Mouse (Mus musculus) brain, adult 2 months (tissue): ENCODE results near the gene Camk1d.
A peak's percentile ranks its signal among the peaks of the same experiment; 100 is the strongest.
"Not testable (repeated sequence)": the region's sequence is repeated elsewhere in the genome, so short reads cannot be mapped to it uniquely, and the experiment has no call there.

Experiments used
- DNase-seq: peaks from one replicate; pipeline ENCODE4 v3.0.0; 2011; ENCODE audit warnings: low read depth, low spot score

Gene Camk1d

GRCm38 (mm10) chr2:5262279-5262678, 452.0 kb downstream of the Camk1d start:
- no peak for DNase-seq

DNA sequence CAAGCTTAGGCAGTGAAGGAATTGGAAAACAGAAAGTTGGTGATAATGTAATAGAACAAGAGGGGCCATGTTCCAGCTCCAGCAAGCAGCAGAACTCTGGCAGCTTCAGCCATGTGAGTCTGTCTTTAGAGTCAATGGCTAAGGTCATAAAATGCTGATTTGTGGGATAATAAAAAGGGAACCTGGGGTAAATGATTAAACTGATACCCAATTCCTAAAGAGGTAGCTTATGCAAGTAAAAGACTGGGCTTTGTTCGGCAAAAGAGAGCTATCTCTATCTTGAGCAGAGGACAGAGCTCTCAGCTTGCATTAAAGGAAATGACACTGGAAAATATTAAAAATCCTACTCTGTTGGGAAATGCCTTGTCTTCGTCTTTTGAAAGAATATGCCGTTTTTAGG, 456.1 kb downstream of the Camk1d start:
- no peak for DNase-seq

GRCm38 (mm10) chr2:5249969-5250368, 464.3 kb downstream of the Camk1d start:
- DNase-seq = peak; percentile 93

DNA sequence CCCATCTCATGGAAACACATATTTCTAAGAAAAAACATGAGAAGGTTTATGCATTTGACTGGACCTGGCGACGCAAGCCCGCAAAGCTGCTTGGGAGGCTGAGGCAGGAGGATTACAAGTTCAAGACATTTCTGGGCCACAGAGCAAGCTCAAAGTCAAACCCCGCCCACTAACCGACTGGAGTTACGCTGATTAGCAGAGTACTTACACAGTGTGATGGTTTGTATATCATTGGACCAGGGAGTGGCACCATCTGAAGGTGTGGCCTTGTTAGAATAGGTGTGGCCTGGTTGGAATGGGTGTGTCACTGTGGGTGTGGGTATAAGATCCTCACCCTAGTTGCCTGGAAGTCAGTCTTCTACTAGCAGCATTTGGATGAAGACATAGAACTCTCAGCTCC, 465.1 kb downstream of the Camk1d start:
- not testable (repeated sequence) for DNase-seq
